Mouse (Mus musculus) neural tube, embryonic 14.5 days (tissue): ENCODE data around the gene Nupr1. TPM values are rescaled to one million over a fixed set of nuclear protein-coding genes. Genes with fewer than 3 reads are reported as not detected.

ENCODE experiments used
- ATAC-seq: fragments of 200-750 bp; cut with Nextera tagmentation; 2 replicates; pipeline ENCODE4 v1.8.0; 2017; ENCODE audit warnings: low read depth, mild to moderate bottlenecking, moderate TSS enrichment, moderate library complexity
- H3K27ac ChIP-seq: fragments of 300-500 bp; sonication (generic); 2 replicates; pipeline ENCODE4 v1.5.1; 2014; ENCODE audit warnings: low read depth, mild to moderate bottlenecking, control low read depth, low read length, moderate library complexity, mixed read lengths
- H3K27me3 ChIP-seq: fragments of 300-500 bp; sonication (generic); 2 replicates; pipeline ENCODE4 v1.6.1; 2014; ENCODE audit warnings: low read length; ENCODE audit not compliant: control insufficient read depth, insufficient read depth
- H3K36me3 ChIP-seq: fragments of 300-500 bp; sonication (generic); 2 replicates; pipeline ENCODE4 v1.6.1; 2014; ENCODE audit warnings: low read length, mixed read lengths; ENCODE audit not compliant: control insufficient read depth, insufficient read depth
- H3K4me1 ChIP-seq: fragments of 300-500 bp; sonication (generic); 2 replicates; pipeline ENCODE4 v1.6.1; 2014; ENCODE audit warnings: low read length; ENCODE audit not compliant: control insufficient read depth, insufficient read depth
- H3K4me2 ChIP-seq: fragments of 300-500 bp; sonication (generic); 2 replicates; pipeline ENCODE4 v1.6.1; 2014; ENCODE audit warnings: mild to moderate bottlenecking, low read depth, low read length, control low read depth
- H3K4me3 ChIP-seq: fragments of 300-500 bp; sonication (generic); 2 replicates; pipeline ENCODE4 v1.5.1; 2014; ENCODE audit warnings: low read depth, low read length, control low read depth, mixed read lengths
- H3K9ac ChIP-seq: fragments of 300-500 bp; sonication (generic); replicated peaks from 2 replicates; pipeline ENCODE4 v1.6.1; 2014; ENCODE audit warnings: low read depth, mild to moderate bottlenecking, control low read depth, low read length, mixed read lengths
- H3K9me3 ChIP-seq: fragments of 300-500 bp; sonication (generic); 2 replicates; pipeline ENCODE4 v1.6.1; 2016; ENCODE audit warnings: low read length; ENCODE audit not compliant: control insufficient read depth
- WGBS: fragments of 180-500 bp; shearing (Covaris S2); extraction: QIAGEN DNeasy Blood & Tissue Kit; methylation state at CpG from one replicate; pipeline ENCODE4 v1.1.7; 2014; 5-methylcytosine and 5-hydroxymethylcytosine counted together
- polyA plus RNA-seq: library from polyadenylated mRNA; unstranded; fragments of >200 nt; fragmentation: Nextera tagmentation; extraction: Ambion mirVana; gene quantifications from 2 replicates; pipeline ENCODE4 v1.2.1, GENCODE M21; 2014

The Nupr1 gene
- polyA plus RNA-seq, 1 experiment from 2014 or later: 2.2 TPM

- H3K4me3 ChIP-seq: no peak within 1 kb of the TSS
- no peaks in the 10 kb centered on the region for H3K36me3 ChIP-seq
- no peak within 1 kb of the TSS for H3K4me2 ChIP-seq
- no peaks in the 10 kb centered on the region for H3K4me1 ChIP-seq
- no peak within 1 kb of the TSS for H3K27ac ChIP-seq
- no peaks in the 10 kb centered on the region for H3K9me3 ChIP-seq
- 87% methylated on average over 11 of the region's 11 CpGs for WGBS
- no peaks in the 10 kb centered on the region for H3K27me3 ChIP-seq
- no peak for ATAC-seq
- H3K9ac ChIP-seq: no peak within 1 kb of the TSS
These were observed 35.6 kb downstream of the Nupr1 start, which contains the start of gene Il27 for GRCm38 (mm10) chr7:126594862-126595561. Il27 (minus strand) TSS chr7:126594941.

GRCm38 (mm10) chr7:126587779-126588178 lies 42.9 kb downstream of the Nupr1 start:
- H3K4me3 ChIP-seq: no peak overlapping the region
- H3K4me1 ChIP-seq: no peaks in the 10 kb centered on the region
- no peak for ATAC-seq
- H3K27ac ChIP-seq: no peak overlapping the region
- H3K36me3 ChIP-seq: no peaks in the 10 kb centered on the region
- H3K9ac ChIP-seq: no peak overlapping the region
- 6% methylated on average over 16 of the region's 16 CpGs for WGBS
- no peaks in the 10 kb centered on the region for H3K9me3 ChIP-seq
- no peak overlapping the region for H3K4me2 ChIP-seq
- H3K27me3 ChIP-seq: no peaks in the 10 kb centered on the region

- Histone ChIP-seq H3K27me3 (no peaks in the 10 kb centered on the region), H3K27ac (no peak overlapping the region), H3K9ac (no peak overlapping the region), H3K36me3 (no peaks in the 10 kb centered on the region), H3K9me3 (no peaks in the 10 kb centered on the region), H3K4me2 (no peak overlapping the region), H3K4me1 (no peaks in the 10 kb centered on the region; the same call in 1 of the 2 replicates), H3K4me3 (no peak overlapping the region)
- ATAC-seq: no peak
- 75% methylated on average over 8 of the region's 8 CpGs for WGBS
These were observed 43.8 kb downstream of the Nupr1 start for GRCm38 (mm10) chr7:126586839-126587238.

- Histone ChIP-seq H3K4me3 (no peak within 1 kb of the TSS), H3K27me3 (no peaks in the 10 kb centered on the region), H3K4me1 (peaks cover 3% of the 10 kb centered on the region; the same call in 1 of the 2 replicates), H3K9ac (no peak within 1 kb of the TSS), H3K36me3 (no peaks in the 10 kb centered on the region), H3K27ac (no peak within 1 kb of the TSS), H3K9me3 (no peaks in the 10 kb centered on the region), H3K4me2 (no peak within 1 kb of the TSS)
- 78% methylated on average over 6 of the region's 6 CpGs for WGBS
- ATAC-seq: no peak
These were observed 44.9 kb downstream of the Nupr1 start, which contains the start of gene Cln3 for GRCm38 (mm10) chr7:126585717-126586116. Cln3 (minus strand) TSS chr7:126585817.

GRCm38 (mm10) chr7:126584506-126584977 lies 46.1 kb downstream of the Nupr1 start, which contains the start of gene Apobr:
Apobr (plus strand) TSS chr7:126584942.
- Histone ChIP-seq H3K9ac (no peak within 1 kb of the TSS), H3K36me3 (no peaks in the 10 kb centered on the region), H3K4me2 (peak within 1 kb of the TSS; percentile 86), H3K9me3 (no peaks in the 10 kb centered on the region), H3K4me3 (peak within 1 kb of the TSS; percentile 51), H3K27me3 (no peaks in the 10 kb centered on the region), H3K4me1 (peaks cover 3% of the 10 kb centered on the region; the same call in 1 of the 2 replicates), H3K27ac (no peak within 1 kb of the TSS)
- 84% methylated on average over 8 of the region's 8 CpGs for WGBS
- ATAC-seq: no peak

GRCm38 (mm10) chr7:126583761-126584160 lies 46.9 kb downstream of the Nupr1 start:
- no peaks in the 10 kb centered on the region for H3K27me3 ChIP-seq
- ATAC-seq: no peak
- H3K4me1 ChIP-seq: peaks cover 3% of the 10 kb centered on the region; the same call in 1 of the 2 replicates
- WGBS: 65% methylated on average over 6 of the region's 6 CpGs
- H3K9me3 ChIP-seq: no peaks in the 10 kb centered on the region
- no peaks in the 10 kb centered on the region for H3K36me3 ChIP-seq
- peak overlapping the region; percentile 51 for H3K4me3 ChIP-seq
- no peak overlapping the region for H3K27ac ChIP-seq
- peak overlapping the region; percentile 86 for H3K4me2 ChIP-seq
- H3K9ac ChIP-seq: no peak overlapping the region

GRCm38 (mm10) chr7:126583251-126583709 lies 47.4 kb downstream of the Nupr1 start:
- Histone ChIP-seq H3K9ac (peak overlapping the region; percentile 49), H3K4me3 (peak overlapping the region; percentile 51), H3K4me1 (peaks cover 3% of the 10 kb centered on the region; the same call in 1 of the 2 replicates), H3K36me3 (no peaks in the 10 kb centered on the region), H3K9me3 (no peaks in the 10 kb centered on the region), H3K27ac (peak overlapping the region; percentile 70; the same call in 1 of the 2 replicates), H3K27me3 (no peaks in the 10 kb centered on the region), H3K4me2 (peak overlapping the region; percentile 86)
- under 1% methylated on average over 22 of the region's 22 CpGs for WGBS
- ATAC-seq: peak; percentile 92

- H3K27ac ChIP-seq: no peak overlapping the region
- peak overlapping the region; percentile 51 for H3K4me3 ChIP-seq
- H3K36me3 ChIP-seq: no peaks in the 10 kb centered on the region
- 1% methylated on average over 20 of the region's 20 CpGs for WGBS
- peaks cover 3% of the 10 kb centered on the region; the same call in 1 of the 2 replicates for H3K4me1 ChIP-seq
- ATAC-seq: peak; percentile 77
- peak overlapping the region; percentile 49 for H3K9ac ChIP-seq
- no peaks in the 10 kb centered on the region for H3K27me3 ChIP-seq
- peak overlapping the region; percentile 86 for H3K4me2 ChIP-seq
- no peaks in the 10 kb centered on the region for H3K9me3 ChIP-seq
These were observed 47.9 kb downstream of the Nupr1 start for GRCm38 (mm10) chr7:126582759-126583158.

- H3K4me2 ChIP-seq: 0 out of 2 replicates have a peak overlapping the region, but pooled peaks have one; percentile 12
- no peak overlapping the region for H3K27ac ChIP-seq
- no peaks in the 10 kb centered on the region for H3K9me3 ChIP-seq
- no peaks in the 10 kb centered on the region for H3K36me3 ChIP-seq
- no peak overlapping the region for H3K9ac ChIP-seq
- no peaks in the 10 kb centered on the region for H3K27me3 ChIP-seq
- no peak overlapping the region for H3K4me3 ChIP-seq
- WGBS: 88% methylated on average over 6 of the region's 6 CpGs
- no peak for ATAC-seq
- peaks cover 3% of the 10 kb centered on the region; the same call in 1 of the 2 replicates for H3K4me1 ChIP-seq
These were observed 49.0 kb downstream of the Nupr1 start for GRCm38 (mm10) chr7:126581661-126582060.
